Mouse (Mus musculus): Measurements from ENCODE around the gene Rcn1. TPM values are rescaled to one million over a fixed set of nuclear protein-coding genes. Genes with fewer than 3 reads are reported as not detected.
A peak's percentile ranks its signal among the peaks of the same experiment; 100 is the strongest.

Rcn1 gene
- total RNA-seq, 2 experiments from 2014 or later, result 57.3 to 61.7 TPM

- no peak for DNase-seq
Measured at GRCm38 (mm10) chr2:105394375-105394774, 4.7 kb downstream of the Rcn1 start.

GRCm38 (mm10) chr2:105392514-105392913, 6.6 kb downstream of the Rcn1 start:
- DNase-seq, result no peak

GRCm38 (mm10) chr2:105391414-105391784, 7.7 kb downstream of the Rcn1 start:
- DNase-seq, result no peak

GRCm38 (mm10) chr2:105390653-105391413, 8.3 kb downstream of the Rcn1 start:
- no peak for DNase-seq

- peak; percentile 29 for DNase-seq
Measured at GRCm38 (mm10) chr2:105389007-105389890, 9.9 kb downstream of the Rcn1 start.

GRCm38 (mm10) chr2:105386418-105386817, 12.7 kb downstream of the Rcn1 start:
- no peak for DNase-seq

GRCm38 (mm10) chr2:105384998-105385397, 14.1 kb downstream of the Rcn1 start:
- no peak for DNase-seq

GRCm38 (mm10) chr2:105383063-105383462, 16.1 kb downstream of the Rcn1 start:
- no peak for DNase-seq

GRCm38 (mm10) chr2:105380757-105381319, 18.3 kb downstream of the Rcn1 start:
- no peak for DNase-seq

GRCm38 (mm10) chr2:105379682-105380081, 19.4 kb downstream of the Rcn1 start:
- DNase-seq, result no peak

- DNase-seq, result no peak
Measured at GRCm38 (mm10) chr2:105375705-105376104, 23.4 kb downstream of the Rcn1 start.

- DNase-seq, result no peak
Measured at GRCm38 (mm10) chr2:105375261-105375660, 23.9 kb downstream of the Rcn1 start.

- no peak for DNase-seq
Measured at GRCm38 (mm10) chr2:105373658-105374057, 25.5 kb downstream of the Rcn1 start.

GRCm38 (mm10) chr2:105372727-105373126, 26.4 kb downstream of the Rcn1 start:
- no peak for DNase-seq

GRCm38 (mm10) chr2:105372156-105372555, 27.0 kb downstream of the Rcn1 start:
- no peak for DNase-seq

- DNase-seq, result no peak
Measured at GRCm38 (mm10) chr2:105370698-105371097, 28.4 kb downstream of the Rcn1 start.

- DNase-seq, result no peak
Measured at GRCm38 (mm10) chr2:105370240-105370639, 28.9 kb downstream of the Rcn1 start.

- no peak for DNase-seq
Measured at GRCm38 (mm10) chr2:105367623-105368022, 31.5 kb downstream of the Rcn1 start.

- no peak for DNase-seq
Measured at GRCm38 (mm10) chr2:105358040-105358439, 41.1 kb downstream of the Rcn1 start.

- DNase-seq, result no peak
Measured at GRCm38 (mm10) chr2:105356791-105357190, 42.3 kb downstream of the Rcn1 start.

- no peak for DNase-seq
Measured at GRCm38 (mm10) chr2:105348886-105349285, 50.2 kb downstream of the Rcn1 start.

- no peak for DNase-seq
Measured at GRCm38 (mm10) chr2:105339993-105340392, 59.1 kb downstream of the Rcn1 start.

- DNase-seq, result no peak
Measured at GRCm38 (mm10) chr2:105337171-105337875, 61.8 kb downstream of the Rcn1 start.

All from heart, postnatal 4 days (tissue).